Mouse (Mus musculus): ENCODE results near the gene Gripap1. TPM values are rescaled to one million over a fixed set of nuclear protein-coding genes. Genes with fewer than 3 reads are reported as not detected.
A peak's percentile ranks its signal among the peaks of the same experiment; 100 is the strongest.

Gene Gripap1
- total RNA-seq, 2 experiments from 2014 or later = 16.7 to 19.5 TPM

DNA sequence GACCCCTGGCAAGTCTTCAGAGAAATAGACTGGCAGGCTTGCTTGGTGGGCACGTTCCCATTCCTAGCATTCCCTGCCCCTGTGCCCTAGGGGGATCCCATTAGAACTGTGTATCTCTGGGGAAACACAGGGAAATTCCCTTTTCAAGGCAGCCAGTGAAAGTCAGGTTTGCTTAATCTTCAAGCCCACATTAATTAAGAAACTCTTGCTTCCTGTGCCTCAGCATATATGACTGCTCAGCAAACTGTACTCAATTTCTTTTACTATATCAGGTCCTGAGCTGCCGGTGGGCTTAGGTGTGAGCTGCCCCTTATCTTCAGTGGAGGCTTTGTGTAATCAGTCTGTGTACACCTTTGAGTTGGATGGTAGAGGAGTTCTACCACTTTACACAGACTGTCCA, 76.2 kb downstream of the Gripap1 start:
- no peak for DNase-seq (ENCODE audit: low spot score)

DNA sequence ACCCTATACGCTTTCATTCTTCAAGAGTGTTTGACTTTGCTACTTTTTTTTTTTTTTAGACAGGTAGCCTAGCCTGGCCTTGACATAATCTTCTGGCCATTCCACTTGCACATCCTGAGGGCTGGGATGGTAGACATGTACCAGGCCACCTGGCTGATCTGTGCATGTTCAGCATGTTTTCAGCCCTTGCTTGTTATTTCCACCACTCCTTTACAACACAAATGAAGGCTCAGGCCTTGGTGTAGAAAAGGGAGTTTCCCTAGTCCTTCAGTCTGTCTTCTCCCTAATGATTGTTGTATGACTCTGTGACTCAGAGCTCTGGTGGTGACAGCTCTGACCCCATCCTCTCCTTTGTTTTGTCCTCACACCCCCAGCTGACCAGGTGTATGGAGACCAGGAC, 77.6 kb downstream of the Gripap1 start:
- DNase-seq (ENCODE audit: low spot score) = no peak

DNA sequence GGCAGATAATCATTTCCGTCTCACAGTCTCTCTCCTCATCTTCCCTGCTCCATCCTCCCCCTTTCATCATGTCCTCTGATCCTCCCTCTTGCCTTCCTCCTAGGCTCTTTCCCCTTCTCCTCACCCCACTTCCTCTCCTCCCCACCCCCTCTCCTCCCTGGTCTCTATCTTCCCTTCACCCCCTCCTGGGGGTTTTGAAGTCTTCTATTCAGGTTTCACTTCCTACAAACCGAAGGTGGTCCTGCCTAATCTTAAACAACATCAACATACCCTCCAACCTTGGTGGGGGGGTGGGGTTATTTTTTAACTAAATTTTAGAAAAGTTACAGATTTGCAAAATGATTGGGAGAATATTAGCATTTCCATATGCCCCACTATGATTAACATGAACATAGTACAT, 78.9 kb downstream of the Gripap1 start:
- DNase-seq (ENCODE audit: low spot score) = no peak

DNA sequence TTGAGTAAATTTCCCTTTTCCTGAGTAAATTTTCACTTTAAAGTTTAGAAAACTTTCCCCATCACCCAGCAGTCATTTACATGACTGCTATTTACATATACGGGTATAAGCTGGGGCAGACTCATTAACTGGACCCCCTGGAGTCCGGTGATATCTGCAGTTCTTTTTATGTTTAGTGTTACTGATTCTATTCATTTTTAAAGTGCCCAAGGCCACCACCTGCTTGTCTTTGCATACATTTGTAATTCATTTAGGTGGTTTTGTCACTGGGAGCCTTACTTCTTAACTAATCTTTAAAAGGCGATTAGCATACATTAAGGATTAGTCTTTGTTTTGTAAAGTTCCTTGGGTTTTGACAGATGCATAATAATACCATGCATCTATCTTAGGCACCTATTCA, 80.3 kb downstream of the Gripap1 start:
- no peak for DNase-seq (ENCODE audit: low spot score)

Small RNAs within 50 kb of the gene (microRNA-seq; reads per million reads assigned to microRNA genes)
- gene Mir1198 = 70.6 reads per million, percentile 55 among the genes with 10 or more reads in this experiment

Other genes starting within 250 kb of the Gripap1 start
- gene Foxp3, start 216.1 kb upstream of the Gripap1 start, total RNA-seq (2021) = under 1 TPM in 1 of 2 experiments, not detected in 1; 0.11 TPM
- 1 to 10 TPM; 3.1 to 3.9 TPM for gene Ppp1r3f, start 215.5 kb upstream of the Gripap1 start, total RNA-seq (2021)
- gene Ccdc22, start 184.2 kb upstream of the Gripap1 start, total RNA-seq (2021) = 10 to 100 TPM; 10.6 to 12.4 TPM
- gene Cacna1f, start 182.7 kb upstream of the Gripap1 start, total RNA-seq (2021) = not detected
- gene Syp, start 151.3 kb upstream of the Gripap1 start, total RNA-seq (2021) = 1 to 10 TPM; 1.4 to 1.5 TPM
- 10 to 100 TPM; 10.8 to 26.5 TPM for gene Prickle3, start 132.5 kb upstream of the Gripap1 start, total RNA-seq (2021)
- 10 to 100 TPM; 30.3 to 35.0 TPM for gene Plp2, start 118.4 kb upstream of the Gripap1 start, total RNA-seq (2021)
- gene Magix, start 108.5 kb upstream of the Gripap1 start, total RNA-seq (2021) = 10 to 100 TPM; 30.6 to 33.7 TPM
- 10 to 100 TPM; 14.3 to 15.0 TPM for gene Gpkow, start 92.6 kb upstream of the Gripap1 start, total RNA-seq (2021)
- gene Wdr45, start 75.4 kb upstream of the Gripap1 start, total RNA-seq (2021) = 10 to 100 TPM; 32.4 to 37.1 TPM
- under 1 TPM in 1 of 2 experiments, not detected in 1; 0.45 TPM for gene Gm45208, start 67.5 kb upstream of the Gripap1 start, total RNA-seq (2021)
- 1 to 10 TPM; 5.0 to 5.6 TPM for gene Praf2, start 61.3 kb upstream of the Gripap1 start, total RNA-seq (2021)
- gene Ccdc120, start 38.9 kb upstream of the Gripap1 start, total RNA-seq (2021) = under 1 TPM; 0.34 to 0.50 TPM
- 1 to 10 TPM; 7.9 to 9.2 TPM for gene Tfe3, start 27.2 kb upstream of the Gripap1 start, total RNA-seq (2021)
- gene Kcnd1, start 32.5 kb downstream of the Gripap1 start, total RNA-seq (2021) = under 1 TPM in 1 of 2 experiments, not detected in 1; 0.12 TPM
- 10 to 100 TPM; 14.6 to 17.1 TPM for gene Otud5, start 51.6 kb downstream of the Gripap1 start, total RNA-seq (2021)
- gene Pim2, start 88.5 kb downstream of the Gripap1 start, total RNA-seq (2021) = 1 to 10 TPM; 1.5 to 1.9 TPM
- 1 to 10 TPM; 7.7 to 9.5 TPM for gene Slc35a2, start 94.3 kb downstream of the Gripap1 start, total RNA-seq (2021)
- 10 to 100 TPM; 22.3 to 23.5 TPM for gene Pqbp1, start 109.5 kb downstream of the Gripap1 start, total RNA-seq (2021)
- 10 to 100 TPM; 42.7 to 47.6 TPM for gene Timm17b, start 109.6 kb downstream of the Gripap1 start, total RNA-seq (2021)
- not detected for gene Gm10491, start 118.1 kb downstream of the Gripap1 start, total RNA-seq (2021)
- gene Gm10490, start 119.8 kb downstream of the Gripap1 start, total RNA-seq (2021) = not detected
- not detected for gene Pcsk1n, start 130.1 kb downstream of the Gripap1 start, total RNA-seq (2021)
- not detected for gene Eras, start 138.8 kb downstream of the Gripap1 start, total RNA-seq (2021)
- gene Hdac6, start 158.1 kb downstream of the Gripap1 start, total RNA-seq (2021) = 1 to 10 TPM; 3.6 to 5.0 TPM
- not detected for gene Gata1, start 188.3 kb downstream of the Gripap1 start, total RNA-seq (2021)
- not detected for gene Glod5, start 228.7 kb downstream of the Gripap1 start, total RNA-seq (2021)